Mouse (Mus musculus) layer of hippocampus, adult 9-11 months (tissue): Measurements from ENCODE around the gene Nod2.
A peak's percentile ranks its signal among the peaks of the same experiment; 100 is the strongest.

ENCODE experiments used
- DNase-seq: peaks from one replicate; pipeline ENCODE4 v3.0.0; 2022

Nod2 gene

GRCm38 (mm10) chr8:88646837-88647778 lies at the start of gene Nod2:
Nod2 (plus strand) TSS chr8:88647315.
- DNase-seq = peak; percentile 47

GRCm38 (mm10) chr8:88598578-88598977 lies 48.5 kb upstream of the Nod2 start:
- DNase-seq = no peak

- no peak for DNase-seq
Observed at GRCm38 (mm10) chr8:88599491-88599890, 47.6 kb upstream of the Nod2 start.

- no peak for DNase-seq
Observed at GRCm38 (mm10) chr8:88603446-88603989, 43.6 kb upstream of the Nod2 start.

- peak; percentile 33 for DNase-seq
Observed at GRCm38 (mm10) chr8:88604065-88605038, 42.8 kb upstream of the Nod2 start.

GRCm38 (mm10) chr8:88605361-88606040 lies 41.6 kb upstream of the Nod2 start:
- DNase-seq = no peak

GRCm38 (mm10) chr8:88609036-88609435 lies 38.1 kb upstream of the Nod2 start:
- DNase-seq = no peak

GRCm38 (mm10) chr8:88610271-88610670 lies 36.8 kb upstream of the Nod2 start:
- DNase-seq = no peak

GRCm38 (mm10) chr8:88614981-88615380 lies 32.1 kb upstream of the Nod2 start:
- no peak for DNase-seq

- DNase-seq = no peak
Observed at GRCm38 (mm10) chr8:88618612-88619011, 28.5 kb upstream of the Nod2 start.

GRCm38 (mm10) chr8:88619513-88619912 lies 27.6 kb upstream of the Nod2 start:
- DNase-seq = no peak

- DNase-seq = no peak
Observed at GRCm38 (mm10) chr8:88620931-88621330, 26.2 kb upstream of the Nod2 start.

GRCm38 (mm10) chr8:88621408-88621807 lies 25.7 kb upstream of the Nod2 start:
- DNase-seq = peak; percentile 69

- DNase-seq = no peak
Observed at GRCm38 (mm10) chr8:88623351-88623750, 23.8 kb upstream of the Nod2 start.

- DNase-seq = no peak
Observed at GRCm38 (mm10) chr8:88624276-88624675, 22.8 kb upstream of the Nod2 start.

GRCm38 (mm10) chr8:88626433-88626832 lies 20.7 kb upstream of the Nod2 start:
- DNase-seq = no peak

GRCm38 (mm10) chr8:88626940-88627264 lies 20.2 kb upstream of the Nod2 start:
- no peak for DNase-seq

- DNase-seq = peak; percentile 84
Observed at GRCm38 (mm10) chr8:88627265-88627991, 19.7 kb upstream of the Nod2 start.

- peak; percentile 68 for DNase-seq
Observed at GRCm38 (mm10) chr8:88628001-88628774, 18.9 kb upstream of the Nod2 start.

- no peak for DNase-seq
Observed at GRCm38 (mm10) chr8:88630225-88630624, 16.9 kb upstream of the Nod2 start.

GRCm38 (mm10) chr8:88631081-88631480 lies 16.0 kb upstream of the Nod2 start:
- peak; percentile 51 for DNase-seq
